Mouse (Mus musculus) thymus, adult 2 months (tissue): ENCODE measurements around the gene Vti1a.

Experiments used
- CTCF ChIP-seq: fragments of 200-500 bp; IDR thresholded peaks from 2 replicates; pipeline ENCODE4 v1.5.1; 2012; ENCODE audit warnings: mild to moderate bottlenecking, control low read depth, low read length, moderate library complexity, borderline replicate concordance; ENCODE audit not compliant: control insufficient read depth, poor library complexity, insufficient read depth; ENCODE audit errors: extremely low read depth
- POLR2A ChIP-seq: fragments of 200-500 bp; IDR thresholded peaks from 2 replicates; pipeline ENCODE4 v1.6.1; 2012; ENCODE audit warnings: mild to moderate bottlenecking, low read length, control low read depth, moderate library complexity; ENCODE audit not compliant: control insufficient read depth, poor library complexity, insufficient read depth; ENCODE audit errors: extremely low read depth

DNA sequence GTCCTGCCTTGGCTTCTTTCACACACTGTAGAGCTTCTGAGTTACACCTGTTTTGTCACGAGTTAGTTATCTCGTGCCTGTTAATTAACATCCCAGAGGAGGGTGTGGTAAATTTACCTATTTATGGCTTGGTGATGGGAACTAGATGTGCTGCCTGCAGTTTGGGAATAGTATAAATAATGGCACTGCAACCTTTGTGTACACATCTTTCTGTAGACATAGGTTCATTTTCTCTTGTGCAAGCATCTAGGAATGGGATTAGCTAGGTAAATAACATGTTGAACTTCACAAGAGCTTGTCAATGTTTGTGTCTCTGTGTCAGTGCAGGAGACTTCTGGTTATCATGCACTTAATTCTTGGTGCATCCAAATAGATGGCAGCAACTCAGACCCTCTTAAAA, 204.1 kb downstream of the Vti1a start:
- no peak for TF ChIP-seq CTCF
- TF ChIP-seq POLR2A: no peak
